Mouse (Mus musculus) right cerebral cortex, postnatal 14 days (tissue): ENCODE measurements around the gene Nkiras2.
"Not testable (repeated sequence)": the region's sequence is repeated elsewhere in the genome, so short reads cannot be mapped to it uniquely, and the experiment has no call there.

Source experiments
- DNase-seq: peaks from one replicate; pipeline ENCODE4 v3.0.0; 2022

Nkiras2 gene

GRCm38 (mm10) chr11:100640159-100640906 is 21.3 kb downstream of the Nkiras2 start:
- DNase-seq = peak; percentile 52

- DNase-seq = peak; percentile 36
Measured at GRCm38 (mm10) chr11:100643612-100644575, 24.9 kb downstream of the Nkiras2 start.

GRCm38 (mm10) chr11:100646265-100646664 is 27.2 kb downstream of the Nkiras2 start:
- DNase-seq = peak; percentile 65

- DNase-seq = no peak
Measured at GRCm38 (mm10) chr11:100648405-100648804, 29.4 kb downstream of the Nkiras2 start.

- DNase-seq = no peak
Measured at GRCm38 (mm10) chr11:100651205-100651604, 32.2 kb downstream of the Nkiras2 start.

- DNase-seq = no peak
Measured at GRCm38 (mm10) chr11:100651748-100652147, 32.7 kb downstream of the Nkiras2 start.

GRCm38 (mm10) chr11:100655589-100655988 is 36.5 kb downstream of the Nkiras2 start:
- not testable (repeated sequence) for DNase-seq

- DNase-seq = no peak
Measured at GRCm38 (mm10) chr11:100656458-100656857, 37.4 kb downstream of the Nkiras2 start.

- no peak for DNase-seq
Measured at GRCm38 (mm10) chr11:100659806-100660205, 40.8 kb downstream of the Nkiras2 start.

- DNase-seq = no peak
Measured at GRCm38 (mm10) chr11:100671049-100671448, 52.0 kb downstream of the Nkiras2 start.

GRCm38 (mm10) chr11:100671956-100672355 is 52.9 kb downstream of the Nkiras2 start:
- no peak for DNase-seq

- no peak for DNase-seq
Measured at GRCm38 (mm10) chr11:100673169-100673568, 54.1 kb downstream of the Nkiras2 start.
